Mouse (Mus musculus) neural tube, embryonic 11.5 days (tissue): Measurements from ENCODE around the gene Matn4. TPM values are rescaled to one million over a fixed set of nuclear protein-coding genes. Genes with fewer than 3 reads are reported as not detected.

Experiments
- ATAC-seq: fragments of 200-750 bp; cut with Nextera tagmentation; 2 replicates; pipeline ENCODE4 v1.8.0; 2017; ENCODE audit warnings: moderate number of reproducible peaks, mild to moderate bottlenecking, moderate TSS enrichment, moderate library complexity; ENCODE audit not compliant: insufficient read depth, low FRiP score, low TSS enrichment
- DNase-seq: peaks from one replicate; pipeline ENCODE4 v3.0.0-alpha.2; 2015; ENCODE audit warnings: low spot score
- H3K27ac ChIP-seq: fragments of 300-500 bp; sonication (generic); 2 replicates; pipeline ENCODE4 v1.5.1; 2014; ENCODE audit warnings: low read depth, mild to moderate bottlenecking, low read length
- H3K27me3 ChIP-seq: fragments of 300-500 bp; sonication (generic); 2 replicates; pipeline ENCODE4 v1.6.1; 2014; ENCODE audit warnings: mild to moderate bottlenecking, low read length, mixed read lengths; ENCODE audit not compliant: control insufficient read depth, insufficient read depth
- H3K36me3 ChIP-seq: fragments of 300-500 bp; sonication (generic); 2 replicates; pipeline ENCODE4 v1.6.1; 2014; ENCODE audit warnings: mild to moderate bottlenecking, low read length, moderate library complexity, mixed read lengths; ENCODE audit not compliant: control insufficient read depth, insufficient read depth
- H3K4me1 ChIP-seq: fragments of 300-500 bp; sonication (generic); 2 replicates; pipeline ENCODE4 v1.6.1; 2014; ENCODE audit warnings: low read length, mixed read lengths; ENCODE audit not compliant: control insufficient read depth, insufficient read depth
- H3K4me2 ChIP-seq: fragments of 300-500 bp; sonication (generic); 2 replicates; pipeline ENCODE4 v1.6.1; 2014; ENCODE audit warnings: low read depth, mild to moderate bottlenecking, moderate library complexity
- H3K4me3 ChIP-seq: fragments of 300-500 bp; sonication (generic); 2 replicates; pipeline ENCODE4 v1.5.1; 2014; ENCODE audit warnings: low read depth, low read length
- H3K9ac ChIP-seq: fragments of 300-500 bp; sonication (generic); 2 replicates; pipeline ENCODE4 v1.6.1; 2014; ENCODE audit warnings: mild to moderate bottlenecking, low read length
- H3K9me3 ChIP-seq: fragments of 300-500 bp; sonication (generic); 2 replicates; pipeline ENCODE4 v1.6.1; 2016; ENCODE audit warnings: low read length; ENCODE audit not compliant: control insufficient read depth
- WGBS: fragments of 180-500 bp; shearing (Covaris S2); extraction: QIAGEN DNeasy Blood & Tissue Kit; methylation state at CpG from one replicate; pipeline ENCODE4 v1.1.7; 2014; 5-methylcytosine and 5-hydroxymethylcytosine counted together
- polyA plus RNA-seq: library from polyadenylated mRNA; unstranded; fragments of >200 nt; fragmentation: Nextera tagmentation; extraction: Ambion mirVana; gene quantifications from 2 replicates; pipeline ENCODE4 v1.2.1, GENCODE M21; 2014

Matn4 gene
- polyA plus RNA-seq: 0.48 and 0.61 TPM in 2 replicates

DNA sequence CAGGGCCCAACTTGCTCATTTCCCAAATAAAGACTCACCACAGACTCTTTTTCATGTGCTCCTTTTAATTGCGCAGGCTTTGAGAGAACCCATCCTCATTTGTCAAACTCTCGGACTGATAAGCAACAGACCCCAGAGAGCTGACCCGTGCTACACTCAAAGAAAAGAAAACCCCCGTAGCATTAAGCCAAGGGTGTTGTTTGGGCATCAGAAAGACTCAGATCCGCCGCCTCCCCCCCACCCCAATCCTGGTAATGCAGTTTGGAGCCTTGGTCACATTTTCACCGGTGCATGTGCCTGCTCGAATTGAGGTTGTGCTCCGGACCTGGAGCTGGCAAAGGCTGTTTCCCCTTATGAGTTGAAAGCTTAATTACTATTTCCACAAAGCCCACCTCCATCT is at the start of gene Matn4:
Gene Matn4 (minus strand): TSS at position 101 of the 400 bp plus-strand sequence.
- Histone ChIP-seq H3K27ac (no peak within 1 kb of the TSS), H3K9ac (no peak within 1 kb of the TSS; the same call in 1 of the 2 replicates), H3K36me3 (no peaks in the 10 kb centered on the region), H3K4me2 (peak within 1 kb of the TSS; percentile 36), H3K4me3 (peak within 1 kb of the TSS; percentile 19), H3K9me3 (no peaks in the 10 kb centered on the region), H3K4me1 (peaks cover 5% of the 10 kb centered on the region; the same call in 1 of the 2 replicates), H3K27me3 (peaks cover 87% of the 10 kb centered on the region)
- DNase-seq: no peak
- 5% methylated on average over 9 of the region's 9 CpGs for WGBS
- no peak for ATAC-seq

GRCm38 (mm10) chr2:164453887-164454500 is 49.0 kb upstream of the Matn4 start:
- Histone ChIP-seq H3K4me1 (peaks cover 6% of the 10 kb centered on the region), H3K36me3 (no peaks in the 10 kb centered on the region), H3K9me3 (no peaks in the 10 kb centered on the region), H3K4me3 (no peak overlapping the region), H3K9ac (no peak overlapping the region), H3K27ac (no peak overlapping the region), H3K27me3 (no peaks in the 10 kb centered on the region), H3K4me2 (no peak overlapping the region)
- no peak for DNase-seq
- WGBS: 73% methylated on average over 7 of the region's 7 CpGs
- no peak for ATAC-seq

DNA sequence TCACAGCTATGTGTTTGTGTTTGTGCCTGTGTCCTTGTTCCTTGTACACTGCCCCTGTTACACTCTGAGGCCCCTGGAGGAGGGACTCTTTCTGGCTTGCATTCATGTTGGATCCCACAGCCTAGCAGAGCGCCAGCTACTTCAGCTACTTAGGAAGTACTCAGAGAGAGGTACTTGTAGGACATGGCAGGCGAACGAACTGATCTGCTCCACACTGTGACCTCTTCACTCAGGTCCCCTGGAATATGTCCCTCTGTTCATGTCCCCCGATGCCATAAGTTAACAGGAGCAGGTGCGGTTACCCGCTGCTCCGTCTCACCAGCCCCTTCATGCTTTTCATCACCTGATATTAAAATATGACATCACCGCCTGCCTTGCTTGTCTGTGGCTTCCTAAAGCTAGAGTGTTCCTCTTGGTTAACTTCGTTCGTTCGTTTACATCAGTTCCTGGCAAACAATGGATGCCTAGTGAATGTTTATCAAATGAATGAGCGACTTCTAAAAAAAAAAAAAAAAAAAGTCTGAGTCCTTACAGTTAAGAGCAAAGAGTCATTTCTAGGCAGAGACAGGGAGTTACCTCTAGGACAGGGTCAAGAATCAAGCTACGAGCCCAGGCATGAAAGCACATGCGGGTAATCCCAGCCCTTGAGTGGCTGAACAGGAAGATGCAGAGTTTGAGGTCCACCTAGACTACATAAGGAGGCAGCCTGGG is 48.2 kb upstream of the Matn4 start:
- H3K4me1 ChIP-seq: peaks cover 6% of the 10 kb centered on the region
- WGBS: 83% methylated on average over 14 of the region's 14 CpGs
- H3K36me3 ChIP-seq: no peaks in the 10 kb centered on the region
- H3K9me3 ChIP-seq: no peaks in the 10 kb centered on the region
- no peak overlapping the region for H3K27ac ChIP-seq
- DNase-seq (no peak), ATAC-seq (no peak)
- H3K27me3 ChIP-seq: no peaks in the 10 kb centered on the region
- no peak overlapping the region for H3K9ac ChIP-seq
- no peak overlapping the region for H3K4me3 ChIP-seq
- H3K4me2 ChIP-seq: no peak overlapping the region

DNA sequence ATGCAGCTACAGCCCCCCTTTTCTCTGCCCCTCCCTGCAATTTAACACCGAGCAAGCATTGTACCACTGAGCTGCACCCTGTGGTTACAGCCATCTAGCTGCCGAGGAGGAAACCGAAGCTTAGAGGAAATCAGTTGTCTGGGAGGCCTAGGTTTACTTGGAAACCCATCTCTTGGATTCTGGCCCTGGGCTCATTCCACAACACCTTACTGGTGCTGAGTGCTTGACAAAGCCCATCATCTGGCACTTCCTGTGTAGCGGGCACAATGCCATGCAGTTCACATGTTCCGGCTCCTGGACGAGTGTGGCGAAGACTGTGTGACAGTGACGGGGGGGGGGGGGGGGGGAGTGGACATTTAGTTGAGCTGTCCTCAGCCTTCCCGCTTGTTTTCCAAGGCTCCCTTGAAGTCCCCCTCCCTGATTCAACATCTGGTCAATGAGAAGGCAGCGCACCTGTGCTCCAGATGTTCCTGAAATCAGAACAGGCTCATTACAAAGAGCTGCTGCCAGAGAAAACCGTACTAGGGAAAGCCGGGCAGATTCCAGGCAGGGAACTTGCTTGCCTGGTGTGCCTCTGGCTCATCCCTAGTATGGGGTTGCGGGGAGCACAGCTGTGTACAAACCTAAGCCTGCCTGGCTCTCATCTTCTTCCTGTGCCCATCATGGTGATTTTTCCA is 47.2 kb upstream of the Matn4 start:
- ATAC-seq (no peak), DNase-seq (no peak)
- H3K27ac ChIP-seq: no peak overlapping the region
- H3K9me3 ChIP-seq: no peaks in the 10 kb centered on the region
- no peaks in the 10 kb centered on the region for H3K27me3 ChIP-seq
- no peaks in the 10 kb centered on the region for H3K36me3 ChIP-seq
- peaks cover 6% of the 10 kb centered on the region for H3K4me1 ChIP-seq
- no peak overlapping the region for H3K9ac ChIP-seq
- WGBS: 37% methylated on average over 13 of the region's 13 CpGs
- H3K4me3 ChIP-seq: no peak overlapping the region
- H3K4me2 ChIP-seq: no peak overlapping the region

DNA sequence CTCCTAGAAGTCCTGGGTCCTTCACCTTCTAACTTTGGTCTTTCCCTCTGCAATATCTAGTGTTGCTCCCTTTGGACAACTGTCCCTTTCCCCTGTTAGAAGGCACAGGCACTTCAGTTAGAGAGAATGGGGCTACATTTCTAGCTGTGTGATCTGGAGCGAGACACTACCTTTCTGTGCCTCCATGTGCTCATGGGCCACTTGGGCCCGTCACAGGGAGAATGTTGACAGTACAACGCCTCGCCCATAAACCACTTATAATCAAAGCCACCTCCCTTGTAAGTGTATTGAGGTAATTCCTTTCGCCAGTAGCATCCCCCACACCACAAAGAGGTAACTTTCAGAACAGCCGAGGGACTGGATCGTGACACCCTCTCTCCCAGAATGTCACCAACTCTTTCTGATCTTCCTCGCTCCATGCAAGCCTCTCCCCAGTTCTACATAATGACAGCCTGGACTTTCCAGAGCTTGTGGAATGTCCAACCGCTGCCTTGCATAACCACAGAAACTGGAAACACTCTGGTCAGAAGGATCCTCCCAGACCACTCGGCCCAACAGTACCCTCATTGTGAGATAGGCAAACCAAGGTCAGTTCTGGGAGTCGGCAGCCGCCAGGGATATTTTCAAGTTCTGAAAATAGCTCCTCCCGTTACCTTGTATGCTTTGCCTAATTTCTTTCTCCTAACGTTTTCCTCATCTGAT is 44.5 kb upstream of the Matn4 start:
- Histone ChIP-seq H3K4me3 (no peak overlapping the region), H3K9ac (no peak overlapping the region), H3K27me3 (no peaks in the 10 kb centered on the region), H3K36me3 (no peaks in the 10 kb centered on the region), H3K9me3 (no peaks in the 10 kb centered on the region), H3K4me1 (no peaks in the 10 kb centered on the region), H3K27ac (no peak overlapping the region), H3K4me2 (no peak overlapping the region)
- WGBS: 84% methylated on average over 14 of the region's 14 CpGs
- ATAC-seq: no peak
- no peak for DNase-seq

GRCm38 (mm10) chr2:164448921-164449320 is 44.0 kb upstream of the Matn4 start:
- Histone ChIP-seq H3K27ac (no peak overlapping the region), H3K9ac (no peak overlapping the region), H3K9me3 (no peaks in the 10 kb centered on the region), H3K36me3 (no peaks in the 10 kb centered on the region), H3K4me1 (no peaks in the 10 kb centered on the region), H3K4me2 (no peak overlapping the region), H3K27me3 (no peaks in the 10 kb centered on the region), H3K4me3 (no peak overlapping the region)
- WGBS: 86% methylated on average over 5 of the region's 5 CpGs
- ATAC-seq: no peak
- no peak for DNase-seq

- Histone ChIP-seq H3K4me1 (no peaks in the 10 kb centered on the region; the same call in 1 of the 2 replicates), H3K9ac (no peak overlapping the region), H3K36me3 (no peaks in the 10 kb centered on the region), H3K4me2 (no peak overlapping the region), H3K4me3 (no peak overlapping the region), H3K27ac (no peak overlapping the region), H3K27me3 (no peaks in the 10 kb centered on the region), H3K9me3 (no peaks in the 10 kb centered on the region)
- WGBS: 86% methylated on average over 1 of the region's 1 CpGs
- DNase-seq: no peak
- ATAC-seq: no peak
These were observed 43.2 kb upstream of the Matn4 start for GRCm38 (mm10) chr2:164448140-164448539.

- H3K36me3 ChIP-seq: no peaks in the 10 kb centered on the region
- peaks cover 6% of the 10 kb centered on the region; the same call in 1 of the 2 replicates for H3K4me1 ChIP-seq
- no peak overlapping the region for H3K27ac ChIP-seq
- H3K4me2 ChIP-seq: no peak overlapping the region
- no peak overlapping the region for H3K9ac ChIP-seq
- DNase-seq (no peak), ATAC-seq (no peak)
- 74% methylated on average over 3 of the region's 3 CpGs for WGBS
- H3K4me3 ChIP-seq: no peak overlapping the region
- H3K9me3 ChIP-seq: no peaks in the 10 kb centered on the region
- peaks cover 3% of the 10 kb centered on the region for H3K27me3 ChIP-seq
These were observed 41.1 kb upstream of the Matn4 start for GRCm38 (mm10) chr2:164446086-164446469.
